Mouse (Mus musculus): ENCODE data around the gene Snd1.

DNA sequence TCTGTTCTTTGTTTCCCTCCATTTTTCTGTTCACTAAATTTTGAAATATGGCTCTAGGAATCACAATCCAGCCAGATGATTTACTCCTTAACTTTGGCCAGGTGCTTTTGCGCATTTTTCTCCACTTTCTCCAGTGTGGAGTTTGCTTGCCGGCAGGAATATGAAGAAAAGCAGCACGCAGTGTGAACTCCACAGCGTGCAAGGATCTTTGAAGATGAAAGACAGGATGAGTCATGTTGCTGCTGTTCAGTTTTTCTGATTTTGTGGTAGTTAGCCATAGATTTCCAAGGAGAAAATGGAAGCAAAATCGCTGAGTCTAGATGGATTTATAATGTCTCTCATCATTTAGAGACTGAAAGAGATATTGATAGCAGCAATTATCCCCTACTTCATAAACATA is 165.1 kb downstream of the Snd1 start:
- TF ChIP-seq MAX (IDR thresholded peaks at IDR 0.05) (no peak), CTCF (IDR thresholded peaks at IDR 0.05; ENCODE audit: control insufficient read depth, insufficient read depth, insufficient read length) (no peak), MYOD1 (IDR thresholded peaks at IDR 0.05; ENCODE audit: control insufficient read depth, insufficient read length, low read depth) (no peak), FOSL1 (IDR thresholded peaks at IDR 0.05; ENCODE audit: insufficient read depth, low read length, poor library complexity, severe bottlenecking) (no peak), USF1 (IDR thresholded peaks at IDR 0.05; ENCODE audit: low read depth) (no peak), CEBPB (IDR thresholded peaks at IDR 0.05; ENCODE audit: low read depth) (no peak)

Measured in C2C12 (cell line).